Mouse (Mus musculus): Measurements from ENCODE around the gene Dnajc1. TPM values are rescaled to one million over a fixed set of nuclear protein-coding genes. Genes with fewer than 3 reads are reported as not detected.

Gene Dnajc1
- polyA plus RNA-seq, 1 experiment from 2014 or later, result 20.9 TPM

DNA sequence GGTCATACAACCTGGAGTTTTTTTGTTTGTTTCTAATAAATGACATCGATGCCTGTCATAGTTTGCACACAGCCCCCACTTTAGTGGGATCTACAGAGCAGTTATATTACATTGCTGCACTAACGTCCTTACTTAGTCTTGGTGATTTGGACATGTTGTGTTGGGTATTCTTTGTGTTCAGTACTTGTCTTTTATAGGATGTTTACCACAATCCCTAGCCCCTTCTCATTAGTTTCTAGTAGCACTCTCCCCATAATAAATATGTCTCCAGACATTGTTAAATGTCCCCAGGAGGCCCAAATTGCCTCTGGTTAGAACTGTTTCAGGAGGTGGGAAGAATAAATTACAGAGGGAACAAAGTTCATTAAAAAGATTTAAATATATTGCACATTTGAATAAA is 227.1 kb downstream of the Dnajc1 start:
- H3K4me1 ChIP-seq (ENCODE audit: control insufficient read depth, insufficient read depth, low read length), result no peaks in the 10 kb centered on the region
- ATAC-seq, result no peak
- H3K9ac ChIP-seq (ENCODE audit: low read depth, low read length), result no peak overlapping the region
- H3K27ac ChIP-seq (ENCODE audit: low read length), result no peak overlapping the region
- WGBS, result 73% methylated on average over 2 of the region's 2 CpGs
- H3K4me2 ChIP-seq (ENCODE audit: low read length), result no peak overlapping the region
- no peak overlapping the region for H3K4me3 ChIP-seq (ENCODE audit: low read depth, low read length)
- no peaks in the 10 kb centered on the region for H3K9me3 ChIP-seq (replicated peaks; ENCODE audit: control insufficient read depth, low read length, poor library complexity, severe bottlenecking)
- H3K36me3 ChIP-seq (ENCODE audit: control insufficient read depth, insufficient read depth, low read length), result peaks cover 12% of the 10 kb centered on the region; the same call in 1 of the 2 replicates
- no peaks in the 10 kb centered on the region for H3K27me3 ChIP-seq (ENCODE audit: control insufficient read depth, insufficient read depth, low read depth, low read length)

DNA sequence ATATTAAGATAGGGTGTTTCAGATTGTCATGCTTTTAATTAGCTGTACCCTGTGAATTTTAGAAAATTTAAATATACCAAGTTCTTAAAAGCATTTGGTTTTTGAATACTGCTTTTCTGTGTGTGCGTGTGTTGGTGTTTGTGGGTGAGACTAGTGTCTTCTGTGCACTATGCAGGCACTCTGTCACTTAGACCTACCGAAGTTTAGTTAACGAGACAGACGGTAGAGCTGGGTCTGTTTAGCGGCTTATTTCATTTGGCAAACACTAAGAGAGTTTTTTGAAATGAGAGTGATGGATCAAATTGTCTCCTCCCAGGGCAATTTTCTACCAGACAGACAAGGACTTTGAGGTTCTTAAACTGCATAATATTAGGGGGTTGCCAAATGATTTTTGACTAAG is 231.6 kb downstream of the Dnajc1 start:
- no peaks in the 10 kb centered on the region for H3K4me1 ChIP-seq (ENCODE audit: control insufficient read depth, insufficient read depth, low read length)
- no peak overlapping the region for H3K9ac ChIP-seq (ENCODE audit: low read depth, low read length)
- WGBS, result 84% methylated on average over 5 of the region's 5 CpGs
- H3K27ac ChIP-seq (ENCODE audit: low read length), result no peak overlapping the region
- H3K27me3 ChIP-seq (ENCODE audit: control insufficient read depth, insufficient read depth, low read depth, low read length), result no peaks in the 10 kb centered on the region
- no peaks in the 10 kb centered on the region for H3K9me3 ChIP-seq (replicated peaks; ENCODE audit: control insufficient read depth, low read length, poor library complexity, severe bottlenecking)
- no peak for ATAC-seq
- H3K36me3 ChIP-seq (ENCODE audit: control insufficient read depth, insufficient read depth, low read length), result peaks cover 18% of the 10 kb centered on the region; the same call in 1 of the 2 replicates
- H3K4me2 ChIP-seq (ENCODE audit: low read length), result no peak overlapping the region
- no peak overlapping the region for H3K4me3 ChIP-seq (ENCODE audit: low read depth, low read length)

DNA sequence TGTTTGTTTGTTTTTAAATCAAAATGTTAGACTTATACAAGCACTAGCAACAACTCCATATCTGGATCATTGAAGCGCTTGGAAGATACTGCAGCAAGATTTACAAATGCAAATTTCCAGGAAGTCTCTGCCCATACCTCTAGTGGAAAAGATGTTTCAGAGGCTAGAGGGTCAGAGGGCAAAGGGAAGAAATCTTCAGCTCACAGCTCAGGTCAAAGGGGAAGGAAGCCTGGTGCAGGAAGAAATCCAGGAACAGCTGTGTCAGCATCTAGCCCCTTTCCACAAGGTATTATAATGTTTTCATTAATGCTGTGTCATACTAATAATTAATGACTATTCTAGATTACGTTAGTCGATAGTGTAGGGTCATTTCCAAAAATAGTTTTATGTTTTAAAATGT is 233.2 kb downstream of the Dnajc1 start:
- no peak overlapping the region for H3K4me2 ChIP-seq (ENCODE audit: low read length)
- H3K27me3 ChIP-seq (ENCODE audit: control insufficient read depth, insufficient read depth, low read depth, low read length), result no peaks in the 10 kb centered on the region
- H3K4me1 ChIP-seq (ENCODE audit: control insufficient read depth, insufficient read depth, low read length), result no peaks in the 10 kb centered on the region
- no peak for ATAC-seq
- no peak overlapping the region for H3K9ac ChIP-seq (ENCODE audit: low read depth, low read length)
- WGBS, result 90% methylated on average over 3 of the region's 3 CpGs
- no peak overlapping the region for H3K4me3 ChIP-seq (ENCODE audit: low read depth, low read length)
- peaks cover 17% of the 10 kb centered on the region; the same call in 1 of the 2 replicates for H3K36me3 ChIP-seq (ENCODE audit: control insufficient read depth, insufficient read depth, low read length)
- no peak overlapping the region for H3K27ac ChIP-seq (ENCODE audit: low read length)
- H3K9me3 ChIP-seq (replicated peaks; ENCODE audit: control insufficient read depth, low read length, poor library complexity, severe bottlenecking), result no peaks in the 10 kb centered on the region

DNA sequence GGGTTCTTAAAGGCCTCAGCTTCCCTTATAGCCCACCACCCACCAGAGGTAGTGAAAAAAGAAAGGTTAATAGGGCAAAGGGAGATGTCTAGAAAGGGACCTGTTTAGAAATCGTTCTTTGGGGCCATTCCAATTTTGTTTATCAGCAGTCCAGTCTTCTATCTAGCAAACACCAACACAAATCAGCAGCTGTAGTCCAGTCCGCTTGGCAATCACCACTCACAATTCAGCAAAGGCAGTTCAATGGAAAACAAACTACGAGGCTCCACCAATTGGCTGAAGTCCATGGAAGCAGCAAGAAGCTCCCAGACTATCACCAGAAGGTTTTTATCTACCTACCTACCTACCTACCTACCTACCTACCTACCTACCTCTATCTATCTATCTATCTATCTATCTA is 236.5 kb downstream of the Dnajc1 start:
- H3K27ac ChIP-seq (ENCODE audit: low read length), result no peak overlapping the region
- H3K9ac ChIP-seq (ENCODE audit: low read depth, low read length), result no peak overlapping the region
- no peak overlapping the region for H3K4me3 ChIP-seq (ENCODE audit: low read depth, low read length)
- no peaks in the 10 kb centered on the region for H3K9me3 ChIP-seq (replicated peaks; ENCODE audit: control insufficient read depth, low read length, poor library complexity, severe bottlenecking)
- H3K27me3 ChIP-seq (ENCODE audit: control insufficient read depth, insufficient read depth, low read depth, low read length), result no peaks in the 10 kb centered on the region
- WGBS, result 96% methylated on average over 3 of the region's 3 CpGs
- H3K4me2 ChIP-seq (ENCODE audit: low read length), result no peak overlapping the region
- no peaks in the 10 kb centered on the region for H3K4me1 ChIP-seq (ENCODE audit: control insufficient read depth, insufficient read depth, low read length)
- ATAC-seq, result no peak
- H3K36me3 ChIP-seq (ENCODE audit: control insufficient read depth, insufficient read depth, low read length), result 0 out of 2 replicates have a peak, but pooled peaks cover 6% of the 10 kb centered on the region
